Mouse (Mus musculus): ENCODE measurements around the gene Jkamp.
A peak's percentile ranks its signal among the peaks of the same experiment; 100 is the strongest.

DNA sequence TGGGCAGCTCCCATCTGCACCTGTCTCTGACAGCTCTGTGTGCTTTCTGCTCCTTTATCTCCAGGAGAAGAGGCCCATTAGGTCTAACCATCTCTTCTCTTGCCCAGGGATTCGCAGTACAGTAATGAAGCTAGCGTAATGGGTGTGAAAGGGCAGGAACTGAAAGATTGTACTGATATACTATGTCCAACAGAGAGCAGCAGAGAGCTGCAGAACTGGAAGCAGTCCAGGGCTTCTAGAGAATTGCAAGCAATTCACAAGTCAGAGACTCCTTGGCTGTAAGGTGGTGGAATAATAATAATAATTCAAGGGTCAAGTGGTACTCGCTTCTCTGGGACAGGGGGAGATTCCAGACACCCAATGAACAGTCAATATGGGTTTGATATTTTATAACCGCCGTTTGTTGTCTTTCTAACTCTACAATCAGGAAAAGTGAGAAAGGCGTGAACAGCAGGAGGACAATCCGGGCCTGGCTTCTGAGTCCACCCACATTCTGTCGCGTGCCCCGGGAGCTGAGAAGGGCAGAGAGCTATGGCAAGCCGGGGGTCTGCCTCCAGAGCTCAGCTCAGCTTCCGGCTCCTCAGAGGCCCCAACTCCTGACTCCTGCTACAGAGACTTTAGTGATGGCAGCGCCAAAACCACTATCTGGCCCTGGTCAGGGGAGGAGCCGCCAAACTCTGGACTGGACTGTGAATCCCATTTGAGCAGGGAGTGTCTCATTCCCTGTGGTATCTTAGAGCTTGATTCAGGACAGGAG, 19.3 kb downstream of the Jkamp start:
- TF ChIP-seq TAL1 (IDR thresholded peaks at IDR 0.05; ENCODE audit: low read length), result no peak
- no peak for TF ChIP-seq EP300 (IDR thresholded peaks at IDR 0.05; ENCODE audit: low read depth in 1 of 2, low read length in 2 of 2)
- no peak for TF ChIP-seq MAX (IDR thresholded peaks at IDR 0.05; ENCODE audit: low read length)
- TF ChIP-seq CTCF (IDR thresholded peaks at IDR 0.05 in 2 of 3, conservative IDR thresholded peaks at IDR 0.05 in 1 of 3; ENCODE audit: control insufficient read depth in 1 of 3, insufficient read depth in 1 of 3, low read depth in 2 of 3, low read length in 3 of 3, poor library complexity in 1 of 3, severe bottlenecking in 1 of 3), result peak; percentile 49 to 87 (median 71)
